Mouse (Mus musculus) kidney, adult 8-10 months (tissue): ENCODE data around the gene Per3.

Source experiments
- DNase-seq, 2 experiments: peaks; one replicate each; pipeline ENCODE4 v3.0.0; 2022

The Per3 gene

DNA sequence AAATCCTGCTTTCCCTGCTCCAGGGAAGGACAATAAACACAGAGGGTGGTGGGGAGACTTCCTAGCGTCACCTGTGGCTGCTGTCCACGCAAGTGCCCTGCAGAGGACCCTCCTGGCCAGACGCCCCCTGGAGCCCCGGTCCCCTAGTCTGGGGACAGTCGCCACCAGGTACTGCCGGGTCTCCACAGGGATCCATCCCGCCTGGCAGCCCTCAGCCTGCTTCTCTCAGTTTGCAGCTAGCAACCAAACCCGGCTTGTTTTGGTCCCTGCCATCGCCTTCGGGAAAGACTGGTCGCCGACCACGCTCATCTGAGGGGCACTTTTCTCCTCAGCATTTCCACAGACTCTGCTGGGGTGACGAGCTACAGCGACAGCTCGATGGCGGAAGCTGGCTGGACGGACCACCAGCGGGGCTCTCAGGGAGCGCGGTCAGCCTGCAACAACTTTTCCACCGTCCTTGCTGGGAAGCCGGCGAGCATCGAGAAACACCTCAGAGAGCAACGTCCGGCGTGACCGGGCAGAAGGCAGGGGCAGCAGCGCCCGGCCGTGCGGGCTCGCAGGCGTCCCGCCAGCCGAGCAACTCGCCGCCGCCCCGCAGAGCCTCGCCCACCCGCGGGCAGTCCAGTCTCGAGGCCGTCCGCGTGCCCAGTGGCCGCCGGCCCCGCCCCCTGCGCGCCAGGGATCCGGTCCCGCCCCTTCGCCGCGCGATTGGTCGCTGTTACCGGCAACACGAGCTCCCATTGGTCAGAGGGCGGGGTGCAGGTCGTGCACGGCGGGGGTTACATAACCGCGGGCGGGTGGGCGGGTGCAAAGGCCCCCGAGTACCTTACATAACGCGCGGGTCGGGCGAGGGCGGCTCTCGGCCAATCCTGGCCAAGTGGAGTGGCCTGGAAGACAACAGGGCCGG is at the start of gene Per3:
TSS of gene Per3 (minus strand) at position 629 of the 907 bp plus-strand sequence.
- DNase-seq, result peak; percentile 98 to 99

DNA sequence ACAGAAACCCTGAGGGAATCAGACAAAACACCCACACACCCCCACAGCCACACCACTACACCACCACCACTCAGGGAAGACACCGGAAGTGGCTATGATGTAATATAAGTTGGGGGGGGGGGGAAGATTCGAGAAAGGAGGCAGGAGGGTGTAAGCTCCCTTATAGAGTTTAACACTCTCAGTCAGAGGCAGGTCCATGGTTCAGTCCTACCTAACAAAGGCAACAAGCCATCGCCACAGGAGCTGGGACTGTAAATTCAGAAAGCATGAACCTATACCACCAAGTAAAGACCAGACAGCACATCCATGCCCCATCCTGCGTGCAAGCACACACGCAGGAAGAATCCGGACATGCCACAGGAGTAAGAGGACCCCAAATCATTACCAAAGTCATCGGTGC is 44.8 kb upstream of the Per3 start, which contains the start of gene Gm13090:
TSS of gene Gm13090 (plus strand) at position 301 of the 400 bp plus-strand sequence.
- no peak for DNase-seq

DNA sequence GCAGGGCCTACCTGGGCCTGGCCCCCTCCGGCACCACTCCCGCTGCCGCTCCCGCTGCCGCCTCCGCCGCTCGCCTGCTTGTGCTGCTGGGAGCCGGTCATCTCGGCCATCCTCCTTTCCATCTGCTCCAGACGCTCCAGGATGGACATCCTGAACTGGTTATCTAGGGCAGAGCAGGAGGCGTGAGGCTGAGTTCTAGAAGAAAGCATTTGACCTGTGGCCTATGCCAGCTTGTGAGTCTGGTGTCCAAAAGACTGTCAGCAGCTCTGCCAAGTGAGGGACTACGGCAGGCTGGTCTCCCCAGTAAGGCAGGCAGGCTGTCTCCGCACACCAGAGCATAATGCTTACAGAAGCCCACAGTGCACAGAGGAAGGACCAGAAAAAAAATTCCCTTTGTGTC is 44.4 kb upstream of the Per3 start:
- DNase-seq, result no peak

DNA sequence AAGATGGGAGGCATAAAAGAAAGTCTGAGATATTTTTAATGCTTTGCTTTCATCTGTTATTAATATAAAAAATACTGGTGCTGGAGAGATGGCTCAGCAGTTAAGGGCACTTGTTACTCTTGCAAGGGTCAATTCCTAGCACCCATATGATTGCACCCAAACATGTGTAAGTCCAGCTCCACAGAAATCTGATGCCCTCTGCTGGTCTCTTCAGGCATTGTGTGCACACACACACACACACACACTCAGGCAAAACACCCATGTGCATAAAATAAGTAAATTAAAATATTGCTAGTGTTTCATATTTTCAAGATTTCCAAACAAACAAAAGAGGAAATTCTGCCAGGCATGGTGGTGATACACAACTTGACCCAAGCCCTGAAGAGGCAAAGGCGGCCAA is 42.9 kb upstream of the Per3 start:
- DNase-seq, result no peak

DNA sequence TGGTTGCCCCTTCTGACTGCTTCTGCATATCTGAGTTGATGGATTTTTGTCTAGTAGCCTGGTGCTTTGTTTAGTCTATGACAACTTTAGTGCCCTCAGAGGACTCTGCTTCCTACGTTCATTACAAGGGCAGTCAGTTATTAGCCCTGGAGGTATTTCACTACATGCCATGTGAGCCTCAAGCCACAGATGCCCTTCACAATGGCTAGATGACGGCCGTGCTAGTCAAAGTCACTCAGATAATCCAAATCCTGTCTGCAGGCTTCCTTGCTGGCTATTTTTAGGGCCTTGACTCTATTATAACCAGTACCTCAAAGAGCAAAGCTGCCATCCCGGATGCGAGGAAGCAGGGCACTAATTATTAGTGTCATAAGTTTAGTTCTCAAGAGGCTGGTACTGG is 38.6 kb upstream of the Per3 start:
- no peak for DNase-seq

DNA sequence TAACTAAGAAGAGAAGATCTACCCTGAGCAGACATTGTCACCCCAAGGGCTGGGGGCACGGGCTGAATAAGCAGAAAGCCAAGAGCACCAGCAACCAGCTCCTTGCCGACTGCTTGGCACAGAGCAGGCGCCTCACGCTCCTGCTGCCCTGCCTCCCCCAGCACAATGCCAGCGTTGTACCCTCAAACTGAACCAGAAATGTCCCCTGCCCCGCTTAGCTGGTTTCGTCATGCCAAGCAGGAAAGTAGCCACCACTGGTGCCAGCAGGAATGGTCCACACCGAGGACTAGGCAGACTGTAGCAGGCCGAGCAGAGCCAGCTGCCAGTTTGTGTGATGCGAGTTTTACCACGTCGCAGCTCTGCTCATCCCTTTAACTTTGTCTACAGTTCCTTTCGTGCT is 37.5 kb upstream of the Per3 start:
- no peak for DNase-seq

- no peak for DNase-seq
These were observed 36.9 kb upstream of the Per3 start for GRCm38 (mm10) chr4:151081355-151081754.

DNA sequence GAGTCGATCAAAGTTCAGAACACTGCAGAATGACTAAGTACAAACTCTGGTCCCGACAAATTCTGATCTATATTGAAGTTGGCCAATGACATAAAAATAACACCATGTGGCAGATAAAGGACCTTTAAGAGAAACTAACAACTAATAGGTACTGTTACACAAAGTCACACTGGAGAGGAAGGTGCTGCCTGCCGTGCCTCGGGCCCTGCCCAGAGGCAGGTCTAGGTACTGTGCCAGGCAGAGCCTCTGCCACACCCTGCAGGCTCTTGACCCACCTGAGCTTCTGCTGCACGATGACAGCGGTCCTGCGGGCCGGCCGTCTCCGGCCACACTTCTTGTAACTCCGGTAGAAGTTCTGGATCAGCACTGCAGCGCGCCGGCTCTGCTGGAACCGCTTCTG is 30.4 kb upstream of the Per3 start:
- DNase-seq, result no peak

DNA sequence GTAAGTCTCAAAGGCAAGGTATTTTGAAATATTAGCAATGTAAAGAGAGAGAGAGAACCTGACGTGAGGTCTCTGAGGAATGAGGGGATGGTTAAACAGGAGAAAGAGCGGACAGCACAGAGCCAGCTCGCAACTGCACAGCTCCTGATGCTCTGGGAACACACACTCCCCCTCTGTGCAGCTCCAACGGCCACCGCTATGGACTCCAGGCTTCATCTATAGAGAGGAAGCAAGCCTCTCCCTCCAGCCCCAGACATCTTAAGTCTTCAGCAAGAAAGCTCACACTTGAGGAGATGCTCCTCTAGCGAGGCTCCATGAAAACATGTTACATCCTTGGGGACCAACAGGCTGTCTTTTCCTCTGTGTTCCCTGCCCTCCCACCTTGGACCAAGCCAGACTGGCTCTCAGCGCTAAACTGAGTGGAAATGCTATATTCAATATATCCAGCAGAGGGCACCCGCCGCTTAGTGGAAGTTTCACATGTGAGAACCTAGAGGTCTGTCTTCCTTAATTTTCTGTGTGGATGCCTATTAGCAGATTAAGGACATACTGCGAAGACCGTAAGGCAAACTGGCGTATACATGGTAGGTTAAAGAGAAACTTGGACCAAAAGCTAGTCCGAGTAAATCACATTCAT is 28.8 kb upstream of the Per3 start:
- DNase-seq, result peak; percentile 46 to 77

DNA sequence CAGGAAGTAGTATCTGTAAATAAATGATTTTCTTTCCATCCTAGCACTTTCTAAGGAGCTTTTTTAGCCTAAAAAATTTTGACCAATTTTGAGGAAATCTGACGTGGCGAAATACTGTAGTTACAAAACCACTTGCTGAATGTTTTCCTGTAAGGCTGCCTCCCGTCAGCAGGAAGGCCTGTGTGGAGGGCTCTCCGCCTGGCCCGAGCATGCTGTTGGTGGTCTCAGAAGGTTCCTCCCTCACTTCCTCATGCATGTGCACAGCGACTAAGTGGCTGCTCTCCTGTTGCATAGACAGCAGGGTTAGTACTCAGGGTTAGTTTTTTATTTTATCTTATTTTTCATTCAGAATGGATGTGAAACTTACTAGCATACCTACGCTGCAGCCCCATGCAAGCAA is 26.5 kb upstream of the Per3 start:
- DNase-seq, result no peak

DNA sequence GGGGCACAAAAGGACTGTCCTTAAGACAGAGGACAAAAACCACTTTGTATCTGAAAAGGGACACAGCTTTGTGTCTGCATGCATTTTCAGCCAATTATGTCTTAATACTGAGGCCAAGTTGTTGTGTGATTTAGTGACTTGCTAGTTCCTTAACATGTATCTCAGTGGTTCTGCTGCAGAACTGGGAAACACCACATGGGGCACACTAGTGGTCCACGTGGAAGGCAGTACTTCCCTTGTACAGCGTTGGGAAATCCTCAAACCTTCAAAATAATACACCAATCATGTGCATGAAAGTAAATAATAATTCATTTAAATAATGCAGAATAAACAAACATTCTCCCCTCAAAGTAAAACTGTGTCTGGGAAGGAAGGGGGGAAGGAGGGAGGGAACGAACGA is 24.3 kb upstream of the Per3 start:
- DNase-seq, result no peak

GRCm38 (mm10) chr4:151059566-151059965 is 15.1 kb upstream of the Per3 start:
- no peak for DNase-seq

- no peak for DNase-seq
These were observed 14.2 kb upstream of the Per3 start for GRCm38 (mm10) chr4:151058634-151059033.

DNA sequence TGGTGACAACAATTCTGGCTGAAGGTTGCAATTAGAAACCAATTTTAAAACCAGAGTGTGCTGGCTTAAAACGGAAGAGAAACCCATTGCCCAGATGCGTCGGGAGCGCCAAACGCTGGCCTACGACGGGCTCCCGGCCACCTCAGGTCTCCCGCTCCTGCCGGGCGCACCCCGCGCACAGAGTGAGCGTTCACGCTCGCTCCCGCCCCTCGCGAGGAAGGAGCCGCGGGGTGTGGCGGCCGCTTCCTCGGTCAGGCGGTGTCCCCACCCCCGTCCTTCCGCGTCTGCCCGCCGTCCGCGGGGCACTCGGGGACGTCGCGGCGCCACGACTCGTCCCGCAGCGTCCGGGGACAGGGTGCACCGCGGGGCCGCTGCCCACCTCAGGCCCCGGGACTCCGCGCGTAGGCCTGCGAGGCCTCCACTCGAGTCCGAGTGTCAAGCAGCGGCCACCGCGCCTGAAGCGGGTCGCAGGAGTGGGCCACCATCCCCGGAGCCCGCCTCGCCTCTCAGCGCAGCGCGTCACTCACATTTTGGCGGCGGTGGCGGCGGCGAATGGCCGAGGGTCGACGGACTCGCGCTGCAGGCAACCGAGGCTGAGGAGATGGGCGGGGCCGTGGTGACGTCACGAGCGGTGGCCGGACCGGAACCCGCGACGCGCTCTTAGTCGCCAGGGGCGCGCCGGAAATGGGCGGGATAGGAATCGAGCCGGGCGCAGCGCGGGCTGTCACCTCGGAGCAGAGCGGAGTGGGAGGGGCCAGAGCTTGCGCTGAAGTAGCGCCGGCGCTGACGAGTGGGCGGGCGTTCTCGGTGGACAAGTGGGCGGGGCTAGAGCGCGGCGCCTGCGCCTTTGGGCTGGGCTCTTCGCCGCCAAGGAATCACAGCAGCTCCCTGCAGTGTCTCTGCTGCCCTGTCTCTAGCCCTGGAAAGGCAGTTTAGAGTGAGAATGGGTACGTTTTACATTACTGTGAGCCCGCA is 13.2 kb upstream of the Per3 start, which contains the start of gene Vamp3:
TSS of gene Vamp3 (minus strand) at position 617 of the 975 bp plus-strand sequence.
- peak; percentile 98 to 99 for DNase-seq

- DNase-seq, result no peak
These were observed 6.7 kb upstream of the Per3 start for GRCm38 (mm10) chr4:151051162-151051561.

GRCm38 (mm10) chr4:151046524-151046923 is 2.1 kb upstream of the Per3 start:
- no peak for DNase-seq

GRCm38 (mm10) chr4:151044944-151045570 is 592 bp upstream of the Per3 start:
- no peak for DNase-seq

DNA sequence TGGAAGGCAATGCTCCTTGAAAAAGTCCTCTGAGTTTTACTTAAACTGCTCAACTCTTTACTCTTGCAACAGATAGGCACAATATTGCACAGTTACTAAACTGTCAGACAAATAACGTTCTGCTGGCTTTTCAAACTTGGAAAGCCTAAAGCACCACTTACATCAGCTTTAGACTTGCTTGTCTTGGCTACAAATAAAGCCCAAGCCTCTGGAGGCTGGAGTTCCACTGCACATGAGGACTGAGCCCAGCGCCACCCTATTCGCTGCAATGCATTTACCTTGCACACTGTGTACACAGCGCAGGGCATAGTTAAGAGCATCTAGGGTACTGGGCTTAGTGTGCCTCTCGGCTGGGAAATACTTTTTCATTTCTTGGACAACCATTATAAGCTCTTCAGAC is 1.2 kb downstream of the Per3 start:
- peak; percentile 28 to 30 for DNase-seq

DNA sequence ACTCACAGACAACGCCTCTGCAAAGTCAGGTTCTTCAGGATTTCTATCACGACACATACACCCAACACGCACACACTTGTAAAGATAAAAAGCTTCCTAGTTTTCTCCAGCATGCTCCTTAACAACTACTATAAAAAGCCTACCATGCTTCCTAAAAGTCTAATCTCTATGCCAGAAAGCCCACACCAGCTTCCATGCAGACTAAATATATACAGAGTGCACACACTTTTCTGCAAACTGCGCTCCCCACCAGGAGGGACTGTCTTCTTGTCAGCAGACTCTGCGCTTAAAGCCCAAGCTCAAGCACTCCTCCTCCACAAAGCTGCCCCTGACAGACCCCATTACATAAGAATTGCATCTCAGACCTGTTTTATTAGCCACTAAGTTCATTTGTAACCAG is 3.0 kb downstream of the Per3 start:
- DNase-seq, result no peak

GRCm38 (mm10) chr4:151037800-151038199 is 6.7 kb downstream of the Per3 start:
- no peak for DNase-seq

DNA sequence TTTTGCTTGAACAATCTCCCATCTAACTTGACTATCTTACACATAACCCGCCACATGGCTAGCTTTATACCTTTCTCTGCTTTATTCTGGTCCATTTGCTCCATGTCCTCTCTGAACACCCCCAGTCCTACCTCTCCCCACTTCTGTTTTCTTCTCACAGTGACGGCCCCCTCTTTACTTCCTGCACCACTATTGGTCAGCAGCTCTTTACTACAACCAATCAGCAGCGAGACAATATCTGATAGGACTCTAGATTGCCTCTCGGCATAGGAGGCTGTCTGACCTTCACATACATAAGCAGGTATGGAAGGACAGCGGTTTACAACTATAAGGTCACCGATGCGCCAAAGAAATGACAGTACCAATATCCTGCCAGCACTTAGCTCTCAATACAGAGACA is 7.9 kb downstream of the Per3 start:
- DNase-seq, result no peak

DNA sequence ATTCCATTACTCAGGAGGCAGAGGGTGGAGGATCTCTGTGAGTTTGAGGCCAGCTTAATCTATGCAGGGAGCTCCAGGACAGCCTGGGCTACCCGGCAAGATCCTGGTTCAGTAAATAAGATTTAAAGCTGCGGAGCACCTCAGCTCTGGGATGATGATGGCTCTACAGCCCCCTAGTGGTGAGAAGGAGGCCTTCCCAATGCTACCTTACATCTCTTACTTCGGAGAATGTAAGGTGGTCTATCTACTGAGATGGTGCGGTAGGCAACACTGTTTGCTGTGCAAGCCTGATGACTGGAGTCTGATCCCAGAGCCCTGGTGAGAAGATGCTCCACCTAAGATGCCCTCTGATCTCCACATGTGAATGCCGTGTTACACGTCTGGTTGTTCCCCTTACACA is 17.5 kb downstream of the Per3 start:
- DNase-seq, result peak in 1 of 2 experiments; percentile 14
